Mouse (Mus musculus) right cerebral cortex, postnatal 4 days (tissue): ENCODE data around the gene Cd3e.
"Not testable (repeated sequence)": the region's sequence is repeated elsewhere in the genome, so short reads cannot be mapped to it uniquely, and the experiment has no call there.

Source experiments
- DNase-seq: peaks from one replicate; pipeline ENCODE4 v3.0.0-alpha.2; 2022

Gene Cd3e

GRCm38 (mm10) chr9:45009180-45010078 lies at the start of gene Cd3e:
Cd3e (minus strand) TSS chr9:45009627.
- no peak for DNase-seq

GRCm38 (mm10) chr9:45058304-45058940 lies 49.0 kb upstream of the Cd3e start:
- DNase-seq, result no peak

- DNase-seq, result peak; percentile 90
Measured at GRCm38 (mm10) chr9:45055082-45055713, 45.8 kb upstream of the Cd3e start, which contains the start of gene Mpzl3. Mpzl3 (plus strand) TSS chr9:45055186.

GRCm38 (mm10) chr9:45050301-45050700 lies 40.9 kb upstream of the Cd3e start:
- no peak for DNase-seq

GRCm38 (mm10) chr9:45049731-45050130 lies 40.3 kb upstream of the Cd3e start:
- no peak for DNase-seq

GRCm38 (mm10) chr9:45048511-45048910 lies 39.1 kb upstream of the Cd3e start:
- DNase-seq, result no peak

- DNase-seq, result no peak
Measured at GRCm38 (mm10) chr9:45046973-45047372, 37.5 kb upstream of the Cd3e start.

GRCm38 (mm10) chr9:45042947-45043346 lies 33.5 kb upstream of the Cd3e start:
- DNase-seq, result no peak

GRCm38 (mm10) chr9:45042056-45042720 lies 32.8 kb upstream of the Cd3e start:
- no peak for DNase-seq

GRCm38 (mm10) chr9:45041131-45041838 lies 31.9 kb upstream of the Cd3e start:
- no peak for DNase-seq

- no peak for DNase-seq
Measured at GRCm38 (mm10) chr9:45040066-45040845, 30.8 kb upstream of the Cd3e start.

- DNase-seq, result no peak
Measured at GRCm38 (mm10) chr9:45039499-45039898, 30.1 kb upstream of the Cd3e start, which contains the start of gene Mpzl2. Mpzl2 (plus strand) TSS chr9:45039799.

- DNase-seq, result not testable (repeated sequence)
Measured at GRCm38 (mm10) chr9:45037803-45038202, 28.4 kb upstream of the Cd3e start.

GRCm38 (mm10) chr9:45034526-45034925 lies 25.1 kb upstream of the Cd3e start:
- no peak for DNase-seq

- DNase-seq, result no peak
Measured at GRCm38 (mm10) chr9:45032261-45032660, 22.8 kb upstream of the Cd3e start.

- no peak for DNase-seq
Measured at GRCm38 (mm10) chr9:45030341-45030740, 20.9 kb upstream of the Cd3e start.

GRCm38 (mm10) chr9:45027376-45027775 lies 17.9 kb upstream of the Cd3e start:
- no peak for DNase-seq

GRCm38 (mm10) chr9:45024187-45024586 lies 14.8 kb upstream of the Cd3e start:
- DNase-seq, result no peak

GRCm38 (mm10) chr9:45023638-45024037 lies 14.2 kb upstream of the Cd3e start:
- no peak for DNase-seq

- DNase-seq, result peak; percentile 31
Measured at GRCm38 (mm10) chr9:45022800-45023199, 13.4 kb upstream of the Cd3e start.

- no peak for DNase-seq
Measured at GRCm38 (mm10) chr9:45018031-45018430, 8.6 kb upstream of the Cd3e start.
